Mouse (Mus musculus) frontal cortex, adult (tissue): ENCODE results near the gene Hnrnpd.

Source experiments
- ATAC-seq: cut with Nextera tagmentation; 2 replicates; pipeline ENCODE4 v1.9.2; 2017; ENCODE audit warnings: mild to moderate bottlenecking, moderate library complexity, mixed read lengths; ENCODE audit not compliant: low TSS enrichment

The Hnrnpd gene

DNA sequence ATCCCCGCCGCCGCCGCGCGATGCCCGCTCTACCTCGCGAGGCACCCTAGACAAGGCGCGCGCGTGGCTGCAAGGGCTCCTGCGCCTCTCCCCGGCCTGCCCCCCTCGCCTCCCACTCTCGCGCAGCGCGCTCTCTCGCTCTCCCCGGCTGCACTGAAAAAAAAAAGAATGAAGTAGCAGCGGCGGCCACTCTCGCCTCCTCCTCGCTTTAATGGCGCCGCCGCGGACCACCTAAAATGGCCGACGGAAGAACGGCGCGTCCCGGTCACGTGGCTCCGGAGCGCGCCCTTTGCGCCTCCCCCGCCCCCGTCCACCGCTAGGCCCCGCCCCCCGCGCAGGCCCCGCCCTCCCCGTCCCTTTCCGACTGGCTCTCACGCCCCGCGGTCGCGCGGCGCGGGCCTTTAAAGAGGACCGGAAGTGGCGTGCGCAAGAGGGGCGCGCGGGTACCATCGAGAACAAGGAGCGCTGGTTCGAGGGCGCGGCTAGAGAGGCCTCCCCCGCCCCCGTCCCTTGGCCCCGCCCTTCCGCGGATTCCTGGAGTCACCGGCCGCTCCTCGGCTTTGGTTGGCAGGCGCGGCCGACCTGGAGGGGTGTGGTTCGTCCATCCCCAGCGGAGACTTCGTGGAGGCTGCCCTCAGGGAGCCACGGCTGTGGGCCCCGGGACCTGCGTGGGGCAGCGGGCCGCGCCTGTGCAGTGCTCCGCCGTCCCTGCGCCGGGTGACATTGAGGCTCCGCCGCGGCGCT, at the start of gene Hnrnpd, which contains the start of gene 4930524J08Rik:
Gene Hnrnpd, minus strand, starts transcription at position 240 of the 744 bp plus-strand sequence.
Gene 4930524J08Rik, plus strand, starts transcription at position 363 of the 744 bp plus-strand sequence.
- ATAC-seq, result peak; percentile 89

DNA sequence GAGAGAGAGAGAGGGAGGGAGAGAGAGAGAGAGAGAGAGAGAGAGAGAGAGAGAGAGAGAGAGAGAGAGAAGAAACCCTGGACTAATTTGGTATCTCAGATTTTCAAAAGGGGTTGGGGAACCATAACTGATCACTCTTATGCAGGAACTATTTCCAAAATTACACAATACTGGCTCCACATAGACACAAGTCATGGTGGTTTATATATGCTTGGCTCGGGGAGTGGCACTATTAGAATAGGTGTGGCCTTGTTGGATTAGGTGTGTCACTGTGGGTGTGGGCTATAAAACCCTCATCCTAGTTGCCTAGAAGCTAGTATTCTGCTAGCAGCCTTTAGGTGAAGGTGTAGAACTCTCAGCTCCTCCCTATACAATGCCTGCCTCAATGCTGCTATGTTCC, 46.1 kb upstream of the Hnrnpd start:
- ATAC-seq, result no peak

DNA sequence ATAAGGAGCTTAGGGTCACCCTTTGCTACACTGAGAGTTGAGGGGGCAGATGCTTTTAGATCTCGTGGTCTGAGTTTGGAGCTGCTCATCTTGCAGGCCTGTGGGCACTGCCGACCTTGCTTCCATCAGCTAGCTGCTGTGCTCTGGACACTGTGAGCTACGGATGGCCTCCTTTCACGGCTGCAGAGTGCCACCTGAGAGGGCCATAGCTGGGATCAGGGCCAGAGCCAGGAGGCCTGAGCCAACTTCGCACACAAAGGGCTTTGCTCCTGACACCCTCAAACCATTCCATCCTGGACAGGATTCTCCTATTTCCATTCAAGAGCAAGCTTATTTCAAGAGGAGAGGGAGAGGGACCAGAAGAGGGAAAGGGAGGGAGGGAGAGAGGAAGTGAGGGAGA, 45.7 kb upstream of the Hnrnpd start:
- no peak for ATAC-seq

DNA sequence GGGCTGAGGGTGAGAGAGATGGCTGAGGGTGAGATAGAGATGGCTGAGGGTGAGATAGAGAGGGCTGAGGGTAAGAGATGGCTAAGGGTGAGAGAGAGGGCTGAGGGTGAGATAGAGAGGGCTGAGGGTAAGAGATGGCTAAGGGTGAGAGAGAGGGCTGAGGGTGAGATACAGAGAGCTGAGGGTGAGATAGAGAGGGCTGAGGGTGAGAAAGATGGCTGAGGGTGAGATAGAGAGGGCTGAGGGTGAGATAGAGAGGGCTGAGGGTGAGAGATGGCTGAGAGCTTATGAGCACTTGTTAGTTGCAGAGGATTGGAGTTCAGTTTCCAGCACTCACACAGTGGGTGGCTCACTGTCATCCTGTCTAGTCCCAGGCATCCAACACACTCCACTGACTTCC, 41.4 kb upstream of the Hnrnpd start:
- no peak for ATAC-seq

DNA sequence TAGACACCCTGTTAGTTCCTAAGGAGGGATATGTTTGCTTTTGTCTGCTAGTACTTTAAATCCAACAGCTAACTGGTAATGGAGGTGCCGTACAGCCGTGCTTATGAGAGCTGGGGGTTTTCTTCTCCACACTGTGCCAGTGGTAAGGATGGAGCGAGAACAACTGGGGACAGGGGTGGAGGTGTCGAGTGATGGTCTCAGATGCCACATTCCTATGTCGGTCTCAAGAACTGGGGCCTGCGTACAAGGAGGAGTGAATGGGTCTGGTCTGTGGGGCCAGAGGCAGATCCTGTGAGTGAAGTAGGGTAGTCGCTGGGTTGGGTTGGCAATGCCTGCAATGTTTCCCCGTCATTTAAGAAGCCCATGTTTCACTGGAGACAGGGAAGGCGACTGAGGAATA, 33.9 kb upstream of the Hnrnpd start:
- no peak for ATAC-seq

DNA sequence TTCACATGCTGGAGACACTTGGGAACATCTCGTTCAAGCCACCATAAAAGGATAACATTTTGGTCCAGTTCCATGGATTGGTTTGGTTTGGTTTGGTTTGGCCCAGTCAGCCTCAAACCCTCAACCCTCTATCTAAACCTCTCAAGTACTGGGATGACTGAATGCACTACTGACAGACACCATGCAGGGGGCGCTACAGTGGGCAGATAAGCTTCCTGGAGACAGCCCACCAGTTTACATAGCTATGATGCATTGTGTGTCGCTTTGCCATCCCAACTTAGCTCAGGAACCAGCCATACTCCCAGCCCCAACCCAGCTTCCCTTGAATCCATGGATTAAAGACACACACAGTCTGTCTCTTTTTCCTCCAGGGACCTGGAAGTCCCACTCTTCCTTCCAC, 29.7 kb upstream of the Hnrnpd start:
- no peak for ATAC-seq

DNA sequence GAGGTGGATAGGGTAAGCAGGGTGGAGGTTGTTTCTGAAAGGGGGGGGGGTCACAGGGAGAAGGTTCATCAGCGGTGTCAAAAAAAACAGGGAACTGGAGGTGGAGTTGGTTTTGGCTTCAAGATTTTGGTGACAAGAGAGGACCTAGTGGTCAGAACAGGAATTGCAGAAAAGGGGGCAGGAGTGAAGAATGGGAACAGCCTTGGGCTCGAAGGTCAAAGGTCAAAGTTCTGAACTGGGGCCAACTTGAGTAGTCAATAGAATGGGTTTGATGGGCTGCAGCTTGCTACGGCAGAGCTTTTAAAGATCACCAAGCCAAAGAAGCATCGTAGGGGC, 28.3 kb upstream of the Hnrnpd start:
- no peak for ATAC-seq

DNA sequence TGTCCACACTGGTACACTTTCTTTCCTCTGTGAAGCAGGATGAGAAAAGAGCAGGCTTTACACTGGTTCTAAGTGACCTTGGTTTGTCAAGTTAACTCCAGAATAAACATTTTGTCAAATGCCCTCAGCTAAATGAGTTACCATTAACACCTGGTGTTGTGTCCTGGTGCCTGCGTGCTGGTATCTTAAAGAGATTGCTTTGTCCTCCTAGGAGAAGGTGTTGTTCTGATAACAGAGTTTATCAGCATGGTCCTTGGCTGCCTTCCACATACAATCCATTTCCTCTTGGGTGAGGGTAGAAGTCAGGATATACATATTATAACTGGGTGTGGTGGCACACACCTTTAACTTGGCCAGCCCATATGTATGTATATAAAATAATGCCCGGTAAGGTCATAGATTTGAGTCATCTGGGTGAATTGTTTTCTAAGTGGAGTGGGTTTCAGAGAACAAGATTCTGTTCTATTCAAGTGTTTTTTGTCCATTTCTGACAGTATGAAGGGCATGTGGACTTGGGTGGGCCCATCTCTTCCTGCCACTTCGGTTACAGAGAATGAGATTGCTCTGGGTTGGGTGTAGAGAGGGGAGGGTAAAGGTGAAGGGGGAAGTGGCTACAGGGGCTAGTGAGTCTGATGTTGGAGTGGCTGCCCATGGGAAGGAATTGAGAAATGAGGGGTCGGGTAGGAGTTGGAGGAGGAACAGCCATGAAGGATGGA, 27.7 kb upstream of the Hnrnpd start:
- ATAC-seq, result no peak

DNA sequence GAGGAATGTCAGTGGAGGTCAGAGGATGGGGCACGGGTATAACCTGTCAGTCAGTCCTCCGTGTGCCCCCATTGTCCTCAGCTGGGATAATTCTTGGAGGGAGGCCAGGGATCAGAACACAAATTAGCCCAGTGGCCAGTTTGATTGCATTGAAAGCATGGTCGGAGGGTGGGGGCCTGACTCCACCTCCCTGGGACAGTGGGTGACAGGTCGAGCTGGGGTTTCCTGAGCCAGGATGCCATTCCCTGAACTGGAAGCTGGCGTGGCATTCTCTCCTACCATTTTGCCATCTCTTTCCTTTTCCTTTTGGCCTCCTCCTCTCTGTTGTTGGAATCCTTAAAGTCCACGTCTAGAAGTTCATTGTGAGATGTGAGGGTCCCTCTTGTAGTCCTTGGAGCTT, 27.2 kb upstream of the Hnrnpd start:
- no peak for ATAC-seq

DNA sequence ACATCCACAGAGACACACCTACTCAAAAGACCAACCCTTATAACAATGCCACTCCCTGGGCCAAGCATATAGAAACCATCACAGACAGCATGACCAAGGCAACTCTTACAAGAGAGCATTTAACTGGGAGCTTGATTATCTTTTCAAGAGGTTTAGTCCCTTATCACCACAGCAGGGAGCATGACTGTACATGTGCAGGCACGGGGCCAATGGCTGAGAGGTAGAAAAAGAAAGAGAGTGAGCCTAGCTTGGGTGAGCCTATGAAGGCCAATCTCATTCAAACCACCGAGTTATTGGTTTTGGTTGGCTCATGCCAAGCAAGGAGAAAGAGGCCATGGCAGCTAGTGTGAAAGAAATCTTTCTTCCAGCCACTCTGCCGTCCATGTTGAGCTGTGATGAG, 26.7 kb upstream of the Hnrnpd start:
- no peak for ATAC-seq

DNA sequence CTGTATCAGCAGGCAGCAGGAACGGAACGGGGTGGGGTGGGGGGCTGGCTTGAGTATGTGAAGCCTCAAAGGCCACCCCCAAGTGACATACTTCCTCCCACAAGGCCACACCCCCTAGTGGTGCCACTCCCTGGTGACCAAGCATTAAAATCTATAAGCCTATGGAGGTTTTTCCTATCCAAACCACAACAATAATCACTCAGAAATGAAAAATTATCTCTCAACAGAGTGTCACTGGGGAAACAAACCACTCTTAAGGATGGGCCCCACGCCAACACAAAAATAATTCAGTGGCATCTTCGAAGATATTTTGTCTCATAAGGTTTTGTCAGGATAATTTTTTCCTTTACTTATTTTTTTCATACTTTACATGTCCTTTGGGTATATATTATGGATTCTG, 25.2 kb upstream of the Hnrnpd start:
- ATAC-seq, result no peak

DNA sequence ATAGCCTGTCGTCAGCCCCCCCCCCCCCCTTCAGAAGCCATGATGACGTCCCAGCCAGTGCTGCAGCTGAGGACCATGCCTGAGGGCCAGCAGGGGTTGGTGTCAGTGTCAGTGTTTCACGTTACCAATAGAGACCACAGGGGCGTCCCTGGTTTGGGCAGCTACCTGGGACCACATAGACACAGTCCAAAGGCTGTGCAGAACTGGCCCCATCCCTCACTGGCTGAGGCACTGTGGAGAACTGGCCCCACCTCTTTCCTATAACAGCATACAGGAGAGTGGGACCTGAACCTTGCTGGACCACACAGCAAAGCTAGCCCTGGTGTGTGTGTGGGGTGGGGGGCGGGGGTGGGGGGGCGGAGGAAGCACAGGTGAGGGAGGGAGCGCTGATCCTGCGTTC, 21.8 kb upstream of the Hnrnpd start:
- ATAC-seq, result no peak

DNA sequence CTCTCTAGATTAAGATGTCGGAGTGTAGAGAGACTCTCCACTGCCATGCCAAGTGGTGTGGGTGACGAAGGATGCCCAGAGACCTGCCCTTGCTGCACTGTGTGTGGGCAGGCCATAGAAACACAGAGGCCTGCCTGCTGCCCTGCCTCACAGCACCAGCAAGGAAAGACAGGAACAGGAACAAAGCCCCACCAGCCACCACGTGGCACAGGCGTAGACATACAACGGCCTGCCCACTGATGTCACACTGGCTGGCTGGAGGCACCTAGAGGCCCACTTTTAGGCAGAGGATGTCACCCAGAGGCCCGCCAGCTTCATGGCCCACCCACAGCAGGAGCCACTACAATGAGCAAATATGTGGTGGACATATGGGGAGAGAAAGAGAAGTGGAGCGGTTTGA, 21.3 kb upstream of the Hnrnpd start:
- no peak for ATAC-seq

DNA sequence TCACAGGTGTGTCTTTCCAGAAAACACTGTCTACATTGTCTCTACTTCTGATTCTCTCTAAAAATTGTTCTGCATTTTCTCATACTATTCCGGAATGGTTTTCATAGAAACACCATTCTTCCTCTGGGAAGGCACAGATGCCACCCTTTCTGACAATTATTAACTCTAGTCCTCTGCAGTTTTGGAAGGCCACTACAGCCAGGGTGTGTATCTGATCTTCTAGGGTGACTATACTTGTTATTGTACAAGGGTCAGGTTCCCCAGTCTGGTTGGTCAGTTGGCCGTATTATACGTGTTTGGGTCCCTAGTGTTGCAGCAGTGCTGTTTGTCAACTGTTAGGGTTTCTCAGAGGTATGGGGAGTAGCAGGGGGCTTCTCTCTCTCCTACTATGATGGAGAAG, 15.9 kb upstream of the Hnrnpd start:
- no peak for ATAC-seq

DNA sequence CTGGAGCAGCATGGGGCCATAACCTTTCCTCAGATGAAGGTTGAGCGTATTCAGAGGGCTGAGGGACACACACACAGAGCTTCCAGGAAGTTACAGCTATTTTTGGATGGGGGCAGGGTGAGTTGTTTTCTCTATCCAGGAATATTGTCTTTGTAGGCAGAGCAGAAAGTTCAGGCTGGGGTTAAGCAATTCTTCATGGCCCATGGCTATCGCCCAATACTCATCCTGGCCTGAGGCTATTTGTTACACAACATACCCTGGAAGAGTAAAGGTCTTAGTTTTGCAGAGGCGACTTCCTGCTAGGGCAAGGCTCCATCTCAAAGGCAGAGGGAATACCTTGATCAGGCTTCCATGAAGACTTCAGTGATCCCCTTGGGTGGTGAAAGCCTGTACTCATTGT, 15.4 kb upstream of the Hnrnpd start:
- ATAC-seq, result no peak

DNA sequence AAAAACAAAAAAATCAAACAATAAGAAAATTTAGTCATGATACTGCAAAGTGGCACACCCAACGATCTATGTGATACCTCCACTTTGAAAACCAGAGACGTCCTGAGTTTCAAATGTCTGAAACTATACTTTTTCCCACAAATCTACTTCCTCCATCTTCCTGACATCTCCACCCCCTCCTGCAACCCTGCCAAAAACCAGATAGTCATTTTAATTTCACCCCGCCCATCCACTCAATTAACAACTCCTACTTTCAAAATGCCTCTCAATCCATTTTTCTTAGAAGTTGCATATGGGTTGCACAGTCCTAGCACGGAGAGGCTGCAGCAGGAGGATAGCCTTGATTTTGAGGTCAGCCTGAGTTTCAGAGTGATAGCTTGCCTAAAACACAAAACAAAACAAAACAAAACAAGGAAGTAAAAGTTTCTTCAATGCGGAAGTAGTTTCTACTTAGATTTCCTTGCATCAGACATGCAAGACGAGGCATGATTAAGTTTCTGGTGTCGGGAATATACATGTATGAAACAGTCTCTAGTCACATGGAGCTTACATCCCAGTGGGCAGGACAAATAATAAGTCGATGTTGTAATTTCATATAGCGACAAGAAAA, 4.8 kb upstream of the Hnrnpd start:
- ATAC-seq, result no peak

DNA sequence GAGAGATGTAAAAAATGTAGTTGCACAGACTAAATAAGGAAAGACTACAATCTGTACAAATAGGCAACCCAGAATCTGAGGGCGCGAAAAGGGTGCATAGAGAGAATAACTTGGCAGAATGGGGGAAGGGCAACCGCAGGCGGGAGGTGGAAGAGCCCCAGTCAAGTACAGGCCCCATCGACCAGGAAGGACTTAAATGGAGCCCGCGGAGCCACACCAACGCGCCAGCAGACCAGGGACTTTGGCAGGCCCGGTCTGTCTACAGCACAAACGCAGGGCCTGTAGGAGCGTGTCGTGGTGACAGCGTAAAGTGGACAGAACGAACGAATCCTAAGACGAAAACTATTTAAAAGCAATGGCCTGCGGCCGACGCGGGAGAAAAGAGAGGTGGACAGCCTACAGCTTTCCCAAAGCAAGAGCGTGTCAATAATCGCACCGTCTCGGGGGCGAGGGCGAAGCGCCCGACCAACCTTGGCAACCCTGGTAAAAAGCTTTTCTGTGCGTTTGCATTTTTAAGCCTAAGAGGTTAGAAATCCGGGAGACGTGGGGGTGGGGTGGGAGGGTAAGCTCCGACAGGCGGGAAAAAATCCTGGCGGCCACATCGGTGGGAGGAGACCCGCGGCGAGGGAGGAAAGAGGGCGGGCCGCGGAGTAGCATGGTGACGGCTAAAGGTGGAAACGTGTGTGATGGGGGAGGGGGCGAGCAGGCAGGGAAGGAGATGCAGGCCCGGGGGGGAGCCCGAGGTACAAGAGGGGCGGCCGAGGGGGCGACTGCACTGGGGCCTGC, 1.0 kb downstream of the Hnrnpd start:
- ATAC-seq, result peak; percentile 41

DNA sequence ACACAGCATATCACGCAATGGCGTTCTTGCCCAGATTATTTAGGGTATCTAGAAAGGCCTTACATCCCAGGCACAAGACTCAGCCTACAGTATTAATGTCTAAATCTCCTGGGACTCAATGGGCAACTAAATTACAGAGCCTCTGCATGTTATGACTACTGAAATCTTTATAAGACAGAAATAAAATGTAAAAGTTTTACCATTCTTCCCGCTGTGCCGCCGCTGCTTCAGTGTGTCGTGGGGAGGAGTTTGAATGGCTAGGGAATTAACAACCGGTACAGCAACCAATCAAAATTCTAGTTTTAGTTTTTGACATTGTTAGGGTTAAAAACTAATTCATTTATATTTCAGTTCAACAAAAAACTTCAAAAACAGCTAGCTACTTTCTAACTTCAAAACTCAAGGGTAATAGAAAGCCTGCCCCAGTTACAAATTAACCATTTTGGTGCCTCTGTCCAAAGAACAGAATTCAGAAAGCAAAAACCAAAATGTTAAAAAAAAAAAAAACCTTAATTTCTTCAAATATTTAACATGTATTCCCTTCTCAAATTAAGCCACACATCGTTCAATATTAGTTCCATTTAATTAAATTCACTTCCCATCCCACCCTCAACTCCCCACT, 2.3 kb downstream of the Hnrnpd start:
- ATAC-seq, result no peak

DNA sequence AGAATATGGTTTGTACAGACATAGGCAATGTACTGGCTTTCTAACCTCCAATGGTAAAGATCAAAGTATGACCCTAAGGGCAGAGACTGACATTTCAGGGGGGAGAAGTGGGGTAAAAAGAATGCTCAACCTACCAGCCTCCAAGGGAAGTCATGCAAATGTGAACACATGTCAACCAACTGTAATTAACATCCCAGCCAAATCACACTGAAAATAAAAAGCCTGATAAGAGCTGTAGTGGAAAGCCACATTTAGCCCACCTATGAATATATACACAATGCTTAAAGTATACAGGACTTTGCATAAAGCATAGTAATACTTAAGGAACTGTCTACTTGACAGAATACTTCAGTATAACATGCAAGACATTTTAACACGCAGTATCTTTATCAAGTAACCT, 3.0 kb downstream of the Hnrnpd start:
- no peak for ATAC-seq

DNA sequence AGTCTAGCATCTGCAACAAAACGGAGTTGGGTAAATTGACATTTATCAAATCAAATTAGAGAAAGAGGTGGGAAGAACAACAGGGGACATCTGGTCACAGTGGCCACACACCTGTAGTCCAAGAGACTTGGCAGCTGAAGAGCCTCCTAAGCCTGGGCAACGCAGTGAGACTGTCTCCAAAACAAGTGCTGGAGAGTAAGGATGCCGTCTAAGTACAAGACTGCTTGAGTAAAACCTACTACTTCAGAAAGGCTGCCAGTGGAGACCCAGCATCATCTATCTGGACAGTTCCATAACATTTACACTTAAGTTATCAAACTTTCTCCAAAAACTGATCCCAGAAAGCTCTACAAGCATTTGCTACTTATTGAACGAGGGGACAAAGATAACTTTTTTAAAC, 3.7 kb downstream of the Hnrnpd start:
- no peak for ATAC-seq

DNA sequence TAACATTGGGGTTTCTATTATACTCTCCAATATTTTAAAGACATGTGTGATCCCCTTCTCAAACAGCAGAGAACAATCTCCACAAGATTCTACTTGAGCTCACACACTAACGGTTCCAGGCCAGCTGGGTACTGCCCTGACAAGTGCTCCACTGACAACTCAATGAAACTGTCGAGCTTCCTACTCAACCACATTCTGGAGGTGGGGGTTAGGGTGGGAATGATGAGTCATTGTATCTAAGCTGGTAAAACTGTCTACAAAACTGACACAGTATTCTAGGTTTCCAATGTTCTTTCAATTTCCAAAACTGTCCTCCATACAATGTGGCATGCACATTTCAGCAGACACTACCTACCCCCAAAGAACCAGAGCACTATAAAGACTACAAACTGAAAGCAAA, 4.8 kb downstream of the Hnrnpd start:
- ATAC-seq, result peak; percentile 49

DNA sequence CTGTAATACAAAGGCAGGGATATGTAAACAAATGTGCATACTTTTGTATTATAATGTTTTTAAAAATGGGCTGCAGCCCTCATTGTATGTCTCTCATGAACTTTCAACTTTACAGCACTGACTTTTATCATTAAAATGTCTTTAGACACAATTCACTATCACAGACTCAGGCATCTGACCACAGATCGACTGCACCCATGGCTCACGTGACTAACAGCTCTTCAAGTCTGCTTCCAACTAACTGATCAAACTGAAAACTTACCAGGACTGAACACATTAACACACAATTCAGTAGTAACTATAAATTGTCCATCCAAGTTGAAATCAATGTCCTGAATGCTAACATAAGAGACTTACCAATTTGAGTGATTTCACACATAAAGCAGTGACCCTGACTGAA, 18.8 kb downstream of the Hnrnpd start:
- ATAC-seq, result no peak
